Comparison of ENCODE assay signal across 10 mouse cellular contexts in the genomic region with DNA sequence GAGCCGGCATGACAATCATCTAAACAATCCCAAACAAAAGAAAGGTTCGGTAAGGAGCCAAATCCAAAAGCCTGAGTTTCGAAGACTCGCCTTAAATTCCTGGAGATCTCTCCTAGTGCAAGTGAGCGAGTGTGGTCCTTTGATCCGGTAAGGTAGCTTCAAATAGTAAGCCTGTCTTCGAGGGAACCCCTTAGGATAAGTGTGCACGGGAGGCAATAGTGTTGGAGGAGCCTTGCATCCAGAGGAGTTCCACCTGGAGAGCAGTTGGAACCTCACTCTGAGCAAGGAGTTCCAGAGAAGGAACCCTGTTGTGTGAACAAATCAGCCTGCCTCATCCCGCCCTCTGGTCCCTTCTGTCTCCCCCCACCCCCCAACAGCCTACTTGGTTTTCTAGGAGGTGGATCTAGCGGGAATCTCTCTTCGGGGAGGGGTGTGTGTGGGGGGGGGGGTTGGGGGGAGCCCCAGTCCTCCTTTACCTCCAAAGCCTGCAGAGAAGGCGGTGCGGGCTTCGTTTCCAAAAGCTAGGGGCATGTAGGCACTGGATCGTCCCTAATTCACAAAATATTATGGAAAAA. TPM values are rescaled to one million over a fixed set of nuclear protein-coding genes. Genes with fewer than 3 reads are reported as not detected.
DNase-seq lines count a peak whose midpoint lies in the region; ATAC-seq and TF ChIP-seq lines count a peak whose summit lies in the region.
"Had no signal": no experiment of that assay in that cellular context is flagged by ENCODE, and none has a peak within 500 bp of the region (broad histone marks: within the 10 kb centered on the region; RNA-seq: fewer than 3 reads in every experiment).

No protein-coding gene starts in this region.

- H3K27me3 ChIP-seq in hindbrain, embryonic 12.5 days = peaks cover 76% of the 10 kb centered on the region
- H3K27me3 ChIP-seq: CH12.LX had no signal

- H3K9me3 ChIP-seq in hindbrain, embryonic 12.5 days (replicated peaks) = no peaks in the 10 kb centered on the region

- ATAC-seq in hindbrain, embryonic 12.5 days (ENCODE audit: low FRiP score) = no peak

- 2% methylated on average over 15 of the region's 15 CpGs for WGBS in hindbrain, embryonic 12.5 days

- H3K36me3 ChIP-seq in hindbrain, embryonic 12.5 days = no peaks in the 10 kb centered on the region

- peak overlapping the region; percentile 84 for H3K27ac ChIP-seq in layer of hippocampus, adult 2 months
- H3K27ac ChIP-seq in hindbrain, embryonic 12.5 days = peak overlapping the region; percentile 90

- peak overlapping the region; percentile 33 for H3K4me2 ChIP-seq in hindbrain, embryonic 12.5 days (replicated peaks)

- H3K4me1 ChIP-seq in hindbrain, embryonic 12.5 days = peaks cover 29% of the 10 kb centered on the region

- H3K4me3 ChIP-seq in layer of hippocampus, adult 2 months = peak overlapping the region; percentile 43
- no peak overlapping the region for H3K4me3 ChIP-seq in hindbrain, embryonic 12.5 days

- DNase-seq in layer of hippocampus, adult 2 months (ENCODE audit: low spot score in 2 of 2) = peak in 1 of 2 experiments; percentile 11
- no peak for DNase-seq in layer of hippocampus, adult 8-10 months (ENCODE audit: low spot score in 2 of 2)
- DNase-seq in cerebellum, postnatal 25 days = peak; percentile 40 to 48
- DNase-seq in neural tube, embryonic 10.5 days (ENCODE audit: extremely low spot score, low spot score) = peak; percentile 45
- DNase-seq in T-cell, adult 2 months (ENCODE audit: low spot score) = no peak
- no peak for DNase-seq in urinary bladder, postnatal 25 days (ENCODE audit: low spot score)
- no peak for DNase-seq in lung, postnatal 36 days

- H3K9ac ChIP-seq in hindbrain, embryonic 12.5 days = no peak overlapping the region

- no peak for TF ChIP-seq CTCF in layer of hippocampus, adult 2 months (conservative IDR thresholded peaks at IDR 0.05)

RNA-seq across cellular contexts. Expression of gene Nrn1, which starts 11.1 kb away (rescaled TPM):
- 100 to 1,000 TPM; 293 to 318 TPM for total RNA-seq in layer of hippocampus, adult 2 months (2021)
- total RNA-seq in layer of hippocampus, adult 8-10 months (2022) = 100 to 1,000 TPM; 226 to 246 (median 235) TPM
- 43.8 and 47.0 TPM in 2 replicates for polyA plus RNA-seq in hindbrain, embryonic 12.5 days (2016; fragmentation: Nextera tagmentation; extraction: Ambion mirVana)
- total RNA-seq: CH12.LX; megakaryocyte-erythroid progenitor cell, adult 5-6 weeks had no signal

Comparison
In these comparisons a context has a peak if more than half of its experiments do, and no peak if none do; other contexts are left out.
1. DNase-seq: peak in cerebellum, postnatal 25 days (2 of 2) and neural tube, embryonic 10.5 days (single experiment); none in layer of hippocampus, adult 8-10 months (0 of 2), T-cell, adult 2 months (single experiment), urinary bladder, postnatal 25 days (single experiment) and lung, postnatal 36 days (single experiment).